Mouse (Mus musculus) lung, adult 2 months (tissue): ENCODE data around the gene Polr3e.

ENCODE experiments used
- CTCF ChIP-seq: fragments of 200-500 bp; IDR thresholded peaks from 2 replicates; pipeline ENCODE4 v1.5.1; 2011; ENCODE audit warnings: mild to moderate bottlenecking, low read length, control low read depth; ENCODE audit not compliant: insufficient read depth
- POLR2A ChIP-seq: fragments of 200-500 bp; IDR thresholded peaks from 2 replicates; pipeline ENCODE4 v1.6.1; 2011; ENCODE audit warnings: low read depth, mild to moderate bottlenecking, control low read depth, low read length, borderline replicate concordance; ENCODE audit errors: extremely low read depth

- TF ChIP-seq POLR2A, result no peak
- TF ChIP-seq CTCF, result no peak
Measured at GRCm38 (mm10) chr7:120881451-120881850, 36.1 kb upstream of the Polr3e start.
